Mouse (Mus musculus) ovary, postnatal 10 days (tissue): ENCODE measurements around the gene Xbp1.
"Not testable (repeated sequence)": the region's sequence is repeated elsewhere in the genome, so short reads cannot be mapped to it uniquely, and the experiment has no call there.

Experiments used
- DNase-seq: peaks from one replicate; pipeline ENCODE4 v3.0.0; 2022; ENCODE audit warnings: low spot score

Xbp1 gene

DNA sequence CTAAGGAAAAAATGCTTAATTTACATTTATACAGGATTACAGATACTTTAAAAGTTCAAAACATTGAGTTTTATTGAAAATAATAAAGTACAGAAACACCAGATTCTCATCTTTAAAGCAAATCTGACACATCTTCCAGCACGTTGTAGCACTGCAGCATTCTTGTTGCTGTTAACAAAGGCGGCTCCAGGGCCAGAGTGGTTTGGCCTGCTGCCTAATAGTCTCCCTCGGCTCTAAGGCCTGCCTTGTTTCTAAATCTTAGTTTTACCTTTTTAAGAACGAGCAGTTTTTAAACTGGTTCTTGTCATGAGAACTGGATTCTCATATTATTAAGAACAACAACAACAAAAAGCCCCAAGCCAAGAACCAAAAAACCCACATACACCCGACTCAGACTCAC, 8.4 kb downstream of the Xbp1 start:
- no peak for DNase-seq

GRCm38 (mm10) chr11:5530172-5530571, 9.7 kb downstream of the Xbp1 start:
- no peak for DNase-seq

GRCm38 (mm10) chr11:5530717-5531116, 10.3 kb downstream of the Xbp1 start:
- no peak for DNase-seq

GRCm38 (mm10) chr11:5533108-5533507, 12.6 kb downstream of the Xbp1 start:
- DNase-seq: no peak

DNA sequence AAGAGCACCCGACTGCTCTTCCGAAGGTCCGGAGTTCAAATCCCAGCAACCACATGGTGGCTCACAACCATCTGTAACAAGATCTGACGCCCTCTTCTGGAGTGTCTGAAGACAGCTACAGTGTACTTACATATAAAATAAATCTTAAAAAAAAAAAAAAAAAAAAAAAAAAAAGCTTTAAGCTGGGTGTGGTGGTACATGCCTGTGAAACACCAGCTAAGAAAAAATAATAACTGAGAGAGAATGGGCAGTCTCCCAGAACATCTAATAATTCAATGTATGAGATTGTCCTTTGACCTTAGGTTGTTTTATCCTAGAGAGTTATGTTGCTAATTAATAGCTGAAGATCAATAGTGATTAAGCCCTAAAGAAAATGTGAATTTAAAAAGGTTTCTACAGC, 17.0 kb downstream of the Xbp1 start:
- DNase-seq: not testable (repeated sequence)

- no peak for DNase-seq
Observed at GRCm38 (mm10) chr11:5540331-5540730, 19.9 kb downstream of the Xbp1 start.

DNA sequence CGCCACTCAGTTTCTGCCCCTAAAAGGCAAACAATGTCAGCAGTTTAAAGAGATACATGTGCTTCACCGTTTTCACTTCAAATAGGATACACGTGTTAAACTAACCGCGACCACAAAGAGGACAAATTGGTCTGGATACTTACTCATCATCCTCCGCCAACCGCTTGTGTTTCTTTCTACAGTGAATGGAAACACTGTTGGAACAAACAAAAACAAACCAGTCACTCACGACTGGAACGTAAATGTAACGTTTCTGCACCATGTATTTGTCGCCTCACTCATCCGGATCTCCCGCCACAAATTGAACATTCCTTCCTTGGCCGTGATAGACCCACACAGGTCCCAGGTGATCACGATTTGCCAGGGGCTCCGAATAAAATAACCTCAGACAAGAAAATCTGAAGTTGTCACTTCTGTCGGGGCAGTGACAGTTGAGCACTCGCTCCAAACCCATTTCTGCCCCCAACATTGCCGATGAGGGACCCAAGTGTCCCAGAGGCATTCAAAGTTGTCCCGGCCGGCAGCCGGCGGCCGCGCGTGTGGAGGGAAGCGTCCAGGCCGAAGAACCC, 20.9 kb downstream of the Xbp1 start:
- DNase-seq: no peak

DNA sequence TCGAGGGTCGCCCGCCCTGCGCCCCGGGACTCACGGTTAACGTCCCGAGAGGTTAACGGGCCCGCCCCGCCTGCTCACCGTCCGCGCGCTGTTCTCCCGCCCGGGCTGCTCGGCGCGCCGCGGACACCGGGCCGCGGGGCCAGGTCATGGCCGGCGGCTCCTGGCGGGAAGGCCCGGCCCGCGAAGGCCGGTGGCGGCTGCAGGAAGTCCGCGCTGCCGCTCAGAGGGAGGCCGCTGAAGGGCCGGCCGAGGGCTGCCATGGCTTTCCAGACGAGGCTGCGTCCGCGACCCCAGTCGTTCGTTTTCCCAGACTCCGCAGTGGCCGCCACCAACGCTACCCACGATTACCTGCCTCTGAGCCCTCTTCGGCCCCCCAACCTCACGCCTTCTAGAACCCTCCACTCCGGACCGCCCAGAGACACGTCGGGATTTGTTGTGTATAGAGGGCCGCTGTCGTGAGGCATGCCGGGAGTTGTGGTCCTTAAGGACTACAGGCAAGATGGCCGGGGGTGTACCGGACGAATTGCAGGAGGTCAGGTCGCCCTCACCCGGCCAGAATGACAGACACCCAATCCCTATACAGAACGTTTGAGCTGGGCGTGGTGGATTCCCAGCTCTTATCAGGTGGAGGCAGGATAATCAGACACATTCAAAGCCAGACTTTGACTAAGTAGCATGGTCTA, 21.5 kb downstream of the Xbp1 start, which contains the start of gene Ccdc117:
Gene Ccdc117, minus strand, starts transcription at position 389 of the 683 bp plus-strand sequence.
- DNase-seq: peak; percentile 69

DNA sequence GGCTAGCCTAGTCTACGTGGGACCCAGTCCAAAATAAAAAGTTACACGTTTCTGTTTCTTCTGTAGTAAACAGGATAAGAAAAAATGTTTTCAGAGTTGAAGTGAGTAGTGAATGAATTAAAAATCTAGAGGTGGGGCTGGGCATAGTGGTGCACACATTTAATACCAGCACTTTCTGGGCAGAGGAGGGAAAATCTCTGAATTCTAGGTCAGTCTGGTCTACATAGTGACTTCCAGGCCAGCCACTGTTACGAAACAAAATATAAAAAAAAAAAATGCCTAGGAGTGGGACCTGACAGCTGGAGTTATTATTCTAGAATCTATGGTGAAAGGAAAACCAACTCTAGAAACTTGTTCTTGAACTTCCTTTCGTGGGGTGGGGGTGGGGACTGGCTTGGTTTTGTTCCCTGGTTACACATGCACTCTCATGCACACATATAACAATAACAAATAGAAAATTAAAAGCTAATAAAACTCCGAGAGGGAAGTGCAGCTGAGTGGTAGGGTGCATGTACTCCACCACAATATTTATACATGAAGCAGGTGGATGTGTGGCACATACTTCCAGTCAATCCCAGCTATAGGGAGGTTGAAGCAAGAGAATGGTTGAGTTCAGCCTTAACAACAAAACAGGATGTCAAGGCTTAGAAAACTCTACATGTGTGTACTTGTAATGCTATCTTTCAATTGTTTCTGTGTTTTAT, 22.2 kb downstream of the Xbp1 start:
- no peak for DNase-seq

GRCm38 (mm10) chr11:5543281-5543680, 22.8 kb downstream of the Xbp1 start:
- DNase-seq: no peak

GRCm38 (mm10) chr11:5544709-5545108, 24.2 kb downstream of the Xbp1 start:
- DNase-seq: not testable (repeated sequence)

GRCm38 (mm10) chr11:5545457-5545856, 25.0 kb downstream of the Xbp1 start:
- no peak for DNase-seq

DNA sequence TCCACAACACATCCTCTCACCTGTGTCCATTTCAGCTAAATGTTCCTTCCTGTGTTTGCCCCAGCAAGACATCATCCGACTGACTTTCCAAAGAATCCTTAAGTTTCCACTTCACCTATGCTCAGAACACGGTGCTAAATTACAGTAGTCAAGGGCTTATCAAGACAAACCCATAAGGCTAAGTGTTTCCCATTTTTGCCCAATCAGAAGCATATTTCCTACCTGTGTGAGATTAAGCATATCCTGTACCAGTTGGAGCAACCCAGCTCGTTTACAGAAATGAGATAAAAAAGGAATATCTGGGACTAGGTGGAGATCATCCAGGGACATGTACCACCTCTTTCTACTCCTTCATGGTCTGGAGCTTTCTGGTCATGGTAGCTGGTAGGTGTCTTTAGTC, 26.2 kb downstream of the Xbp1 start:
- no peak for DNase-seq

GRCm38 (mm10) chr11:5551430-5551829, 31.0 kb downstream of the Xbp1 start:
- no peak for DNase-seq

- DNase-seq: no peak
Observed at GRCm38 (mm10) chr11:5551931-5552330, 31.5 kb downstream of the Xbp1 start.

DNA sequence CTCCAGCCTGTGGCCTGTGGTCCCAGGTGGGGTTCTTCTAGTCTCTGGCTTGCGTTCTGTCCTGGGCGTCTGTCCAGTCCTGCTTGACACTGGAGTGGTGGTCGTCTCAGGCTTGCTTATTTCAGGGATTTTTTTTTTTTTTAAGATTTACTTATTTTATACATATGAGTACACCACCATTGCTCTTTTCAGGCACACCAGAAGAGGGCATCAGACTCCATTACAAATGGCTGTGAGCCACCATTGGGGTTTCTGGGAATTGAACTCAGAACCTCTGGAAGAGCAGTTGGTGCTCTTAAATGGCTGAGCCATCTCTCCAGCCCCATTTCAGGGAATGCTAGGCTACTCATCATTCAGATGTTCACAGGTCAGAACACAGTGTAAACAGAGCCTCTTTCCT, 39.8 kb downstream of the Xbp1 start:
- no peak for DNase-seq

DNA sequence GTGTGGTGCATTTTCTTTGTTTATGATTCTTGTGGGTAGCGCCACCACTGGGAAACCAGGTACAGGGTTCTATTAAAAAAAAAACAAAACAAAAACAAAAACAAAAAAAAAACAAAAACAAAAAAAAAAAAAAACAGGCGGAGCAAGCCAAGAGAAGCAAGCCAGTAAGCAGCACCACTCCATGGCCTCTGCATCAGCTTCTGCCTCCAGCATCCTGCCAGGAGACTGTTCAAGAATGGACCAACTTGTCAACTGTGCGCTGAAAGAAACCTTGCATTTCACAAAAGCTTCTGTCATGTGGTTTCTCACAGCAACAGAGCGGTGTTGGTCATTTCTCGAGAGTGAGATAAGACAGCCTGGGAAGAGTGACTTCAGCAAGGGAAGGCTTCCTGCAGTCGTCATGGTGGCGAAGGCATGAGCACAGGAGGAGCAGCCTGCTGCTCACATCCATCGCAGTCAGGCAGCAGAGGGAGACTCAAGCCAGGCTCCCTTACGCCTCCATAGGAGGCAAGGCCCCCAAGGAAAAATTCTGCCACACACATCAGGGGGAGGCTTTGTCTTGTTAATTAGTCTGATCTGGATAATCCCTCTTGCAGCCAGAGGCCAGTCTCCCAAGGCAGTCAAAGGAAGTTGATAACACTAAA, 42.3 kb downstream of the Xbp1 start:
- no peak for DNase-seq

DNA sequence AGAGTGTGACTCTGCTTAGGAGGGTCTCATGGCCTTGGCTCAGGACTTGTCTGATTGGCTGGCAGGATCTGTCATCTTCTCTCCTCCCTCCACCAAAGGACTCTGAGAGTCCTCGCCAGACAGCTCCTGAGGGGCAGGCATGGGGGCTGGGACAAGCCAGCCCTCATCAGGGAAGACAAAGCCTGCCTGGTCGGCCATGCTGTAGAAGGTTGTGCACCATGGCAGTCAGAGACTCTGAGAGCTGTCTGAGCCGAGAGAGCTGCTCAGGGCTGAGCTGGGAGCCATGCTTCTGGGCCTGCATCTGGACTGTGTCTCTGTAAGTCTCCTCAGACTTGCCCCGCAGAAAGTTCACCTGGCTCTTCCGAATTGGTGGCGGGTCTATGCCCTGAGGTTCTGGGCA, 43.4 kb downstream of the Xbp1 start:
- DNase-seq: no peak

DNA sequence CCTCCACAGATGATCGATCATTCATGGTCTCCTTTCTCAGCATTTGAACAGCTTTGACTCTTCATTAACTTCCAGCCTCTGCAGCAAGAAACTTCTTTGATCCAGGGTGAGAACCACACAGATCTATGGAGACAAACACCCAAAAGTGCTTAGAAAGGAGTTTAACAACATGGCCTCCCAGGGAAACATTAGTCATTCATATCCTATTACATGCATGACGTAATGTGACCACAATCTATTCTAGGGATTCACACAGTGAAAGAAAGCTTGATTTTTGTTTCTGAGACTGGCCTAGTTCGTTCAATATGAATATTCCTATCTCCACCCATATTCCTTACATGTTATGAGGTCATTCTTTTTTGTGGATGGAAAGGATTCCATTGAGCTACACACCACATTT, 45.1 kb downstream of the Xbp1 start:
- DNase-seq: no peak

GRCm38 (mm10) chr11:5566506-5566905, 46.0 kb downstream of the Xbp1 start:
- no peak for DNase-seq

- no peak for DNase-seq
Observed at GRCm38 (mm10) chr11:5567654-5568053, 47.2 kb downstream of the Xbp1 start.

- DNase-seq: no peak
Observed at GRCm38 (mm10) chr11:5568082-5568481, 47.6 kb downstream of the Xbp1 start.

DNA sequence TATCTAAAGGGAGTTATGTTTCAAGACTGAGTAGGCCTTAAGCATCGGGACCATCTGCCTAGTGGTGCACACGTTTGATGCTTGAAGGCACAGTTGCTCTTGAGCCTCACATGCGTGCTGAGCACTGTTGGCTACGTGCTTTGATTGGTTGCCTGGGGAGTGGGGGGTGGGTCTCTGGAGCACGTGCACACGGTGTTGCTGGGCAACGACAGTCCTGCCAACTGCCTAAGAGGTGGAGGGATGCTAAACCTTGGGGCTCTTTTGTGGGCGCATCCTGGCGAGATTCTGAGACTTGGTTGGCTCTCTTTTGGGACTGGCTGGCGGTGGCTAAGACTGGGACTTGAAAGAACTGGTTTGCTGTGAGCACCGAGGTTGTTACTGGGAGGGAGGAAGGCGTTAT, 49.0 kb downstream of the Xbp1 start, which contains the start of gene Ankrd36:
Gene Ankrd36, plus strand, starts transcription at position 211 of the 400 bp plus-strand sequence.
- no peak for DNase-seq
